Mouse (Mus musculus): ENCODE results near the gene Slc30a10.

- no peak for TF ChIP-seq GATA1 (IDR thresholded peaks at IDR 0.05; ENCODE audit: borderline replicate concordance, low read length)
- TF ChIP-seq FLI1 (IDR thresholded peaks at IDR 0.05; ENCODE audit: low read length), result no peak
Measured at GRCm38 (mm10) chr1:185430488-185430887, 24.2 kb upstream of the Slc30a10 start.

All from megakaryocyte, embryonic 14.5 days (primary cell).